Mouse (Mus musculus): Measurements from ENCODE around the gene Fam20c. TPM values are rescaled to one million over a fixed set of nuclear protein-coding genes. Genes with fewer than 3 reads are reported as not detected.
A peak's percentile ranks its signal among the peaks of the same experiment; 100 is the strongest.

The Fam20c gene
- polyA plus RNA-seq, 1 experiment from 2014 or later: 6.0 TPM

DNA sequence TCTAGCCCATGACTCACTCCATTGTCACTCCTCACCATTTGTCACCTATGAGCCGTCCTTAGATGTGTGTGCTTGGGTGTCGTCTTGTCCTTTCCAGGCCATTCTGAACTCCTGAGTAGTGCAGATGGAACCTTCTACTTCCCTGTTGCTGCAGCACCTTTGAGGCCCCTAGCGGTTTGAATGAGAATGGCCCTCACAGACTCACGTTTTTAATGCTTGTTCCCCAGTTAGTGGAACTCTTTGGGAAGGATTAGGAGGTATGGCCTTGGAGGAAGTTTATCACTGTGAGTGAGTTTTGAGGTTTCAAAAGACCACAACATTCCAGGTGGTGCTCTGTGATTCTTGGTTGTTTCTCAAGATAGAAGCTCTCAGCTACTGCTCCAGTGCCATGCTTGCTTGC is 97.8 kb downstream of the Fam20c start:
- H3K27ac ChIP-seq: no peak overlapping the region
- H3K4me2 ChIP-seq: no peak overlapping the region
- H3K4me1 ChIP-seq (replicated peaks): no peaks in the 10 kb centered on the region
- ATAC-seq (ENCODE audit: low read depth) (no peak), DNase-seq (no peak)
- no peak overlapping the region for H3K4me3 ChIP-seq (replicated peaks)
- H3K9me3 ChIP-seq (replicated peaks): no peaks in the 10 kb centered on the region
- H3K9ac ChIP-seq: no peak overlapping the region
- WGBS (ENCODE audit: insufficient replicate concordance): 49% methylated on average over 4 of the region's 4 CpGs
- H3K36me3 ChIP-seq: no peaks in the 10 kb centered on the region
- H3K27me3 ChIP-seq: no peaks in the 10 kb centered on the region

DNA sequence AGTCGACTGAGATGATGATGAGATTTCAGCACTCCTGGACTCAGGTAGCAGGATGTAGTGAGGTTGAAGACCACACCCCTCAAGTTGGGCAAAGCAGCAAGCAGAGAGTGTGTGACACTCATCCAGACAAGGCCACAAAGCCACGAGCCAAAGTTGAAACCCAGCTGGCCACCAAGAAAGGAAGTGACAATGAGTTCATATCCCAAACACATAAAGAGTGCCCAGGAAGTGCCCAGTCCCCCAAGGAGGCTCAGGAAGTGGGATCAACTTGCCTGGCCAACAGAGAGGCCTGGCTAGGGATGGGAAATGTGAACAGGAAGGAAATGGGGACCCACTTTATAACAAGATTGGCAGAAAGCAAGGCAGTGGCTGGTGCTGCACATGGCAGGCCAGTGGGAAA is 99.0 kb downstream of the Fam20c start:
- DNase-seq: no peak
- 27% methylated on average over 2 of the region's 2 CpGs for WGBS (ENCODE audit: insufficient replicate concordance)
- no peak for ATAC-seq (ENCODE audit: low read depth)
- no peak overlapping the region for H3K9ac ChIP-seq
- no peak overlapping the region for H3K4me3 ChIP-seq (replicated peaks)
- H3K27ac ChIP-seq: no peak overlapping the region
- H3K4me1 ChIP-seq (replicated peaks): 0 out of 2 replicates have a peak, but pooled peaks cover 3% of the 10 kb centered on the region
- H3K4me2 ChIP-seq: no peak overlapping the region
- no peaks in the 10 kb centered on the region for H3K36me3 ChIP-seq
- H3K9me3 ChIP-seq (replicated peaks): no peaks in the 10 kb centered on the region
- H3K27me3 ChIP-seq: no peaks in the 10 kb centered on the region

DNA sequence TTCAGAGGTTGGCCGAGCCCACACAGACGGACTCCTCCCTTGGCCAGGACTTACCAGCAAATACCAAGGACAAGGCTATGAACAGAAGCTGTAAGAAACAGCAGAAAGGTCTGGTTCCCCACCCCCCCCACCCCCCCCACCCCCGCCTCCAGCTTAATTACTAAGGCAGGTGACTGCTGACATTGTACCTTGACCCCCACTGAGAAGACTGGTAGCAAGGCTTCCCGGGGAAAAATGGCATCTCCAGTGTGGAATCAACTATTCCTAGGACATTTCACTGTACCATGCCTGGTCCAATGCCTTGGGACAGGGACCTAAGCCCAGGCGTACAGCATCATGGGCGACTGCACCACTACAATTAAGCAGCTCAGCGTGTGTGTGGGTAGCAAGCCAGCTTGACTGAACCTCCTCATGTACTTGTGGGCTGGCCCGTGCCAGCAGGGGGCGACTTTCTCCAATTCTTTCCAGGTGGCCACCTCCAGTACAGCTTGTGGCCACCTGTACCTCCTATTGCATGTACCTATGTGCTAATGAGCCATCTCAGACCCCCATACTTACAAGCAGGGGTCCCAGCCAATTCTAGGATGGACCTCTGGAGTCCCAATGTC is 102.8 kb downstream of the Fam20c start:
- Histone ChIP-seq H3K4me1 (replicated peaks) (0 out of 2 replicates have a peak, but pooled peaks cover 3% of the 10 kb centered on the region), H3K36me3 (no peaks in the 10 kb centered on the region), H3K4me3 (replicated peaks) (no peak overlapping the region), H3K9me3 (replicated peaks) (no peaks in the 10 kb centered on the region), H3K27me3 (0 out of 2 replicates have a peak, but pooled peaks cover 3% of the 10 kb centered on the region), H3K27ac (no peak overlapping the region), H3K4me2 (no peak overlapping the region), H3K9ac (no peak overlapping the region)
- ATAC-seq (ENCODE audit: low read depth) (peak; percentile 48; the same call in 1 of the 2 replicates), DNase-seq (peak; percentile 23)
- WGBS (ENCODE audit: insufficient replicate concordance): 30% methylated on average over 9 of the region's 9 CpGs

- DNase-seq: no peak
- ATAC-seq (ENCODE audit: low read depth): peak; percentile 22; the same call in 1 of the 2 replicates
- 61% methylated on average over 13 of the region's 13 CpGs for WGBS (ENCODE audit: insufficient replicate concordance)
Measured at GRCm38 (mm10) chr5:138857811-138858251, 103.5 kb downstream of the Fam20c start.

More at GRCm38 (mm10) chr5:138857811-138858251, 103.5 kb downstream of the Fam20c start:
- 0 out of 2 replicates have a peak, but pooled peaks cover 3% of the 10 kb centered on the region for H3K27me3 ChIP-seq
- H3K4me3 ChIP-seq (replicated peaks): no peak overlapping the region
- H3K27ac ChIP-seq: no peak overlapping the region
- H3K36me3 ChIP-seq: no peaks in the 10 kb centered on the region
- H3K4me2 ChIP-seq: no peak overlapping the region
- H3K9ac ChIP-seq: no peak overlapping the region
- H3K4me1 ChIP-seq (replicated peaks): 0 out of 2 replicates have a peak, but pooled peaks cover 3% of the 10 kb centered on the region
- H3K9me3 ChIP-seq (replicated peaks): no peaks in the 10 kb centered on the region

Other genes with a start within 250 kb of the Fam20c start
- gene 1700123K08Rik, start 189.8 kb upstream of the Fam20c start, polyA plus RNA-seq (2015; fragmentation: Nextera tagmentation; extraction: Ambion mirVana): not detected in 2 replicates
- gene Zfp68, start 134.8 kb upstream of the Fam20c start, polyA plus RNA-seq (2015; fragmentation: Nextera tagmentation; extraction: Ambion mirVana): 17.3 and 20.6 TPM in 2 replicates
- 3.5 and 4.6 TPM in 2 replicates for gene A430033K04Rik, start 131.7 kb upstream of the Fam20c start, polyA plus RNA-seq (2015; fragmentation: Nextera tagmentation; extraction: Ambion mirVana)
- gene Gm5294, start 65.6 kb downstream of the Fam20c start, polyA plus RNA-seq (2015; fragmentation: Nextera tagmentation; extraction: Ambion mirVana): not detected in 2 replicates
- gene Pdgfa, start 242.9 kb downstream of the Fam20c start, polyA plus RNA-seq (2015; fragmentation: Nextera tagmentation; extraction: Ambion mirVana): 2.2 and 2.3 TPM in 2 replicates